Mouse (Mus musculus): ENCODE data around the gene Hoxc4.

Hoxc4 gene

DNA sequence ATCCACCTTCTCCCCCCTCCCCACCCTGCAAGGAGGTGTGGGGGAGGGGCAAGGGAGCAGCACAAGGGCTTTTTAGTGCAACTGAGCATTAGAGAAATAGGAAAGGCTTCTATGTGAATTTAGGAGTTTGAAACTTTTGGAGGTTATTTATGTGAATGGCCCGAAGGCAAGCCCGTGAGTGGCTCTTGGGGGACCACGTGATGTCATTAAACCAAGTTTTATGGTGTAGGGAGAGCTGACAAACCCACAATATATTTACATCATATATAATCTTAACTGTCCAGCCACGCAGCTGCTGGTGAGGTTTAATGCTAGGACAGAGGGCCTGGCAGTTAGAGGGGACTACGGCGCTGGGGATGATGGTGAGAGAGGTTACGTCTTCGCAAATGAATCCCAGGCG is at the start of gene Hoxc4:
Hoxc4 (plus strand) TSS at position 299 of the 400 bp plus-strand sequence.
- ChIA-PET CTCF (interaction anchor here in 1 of 4 experiments (1.1 to 1.3 kb wide), 2 partner anchors 147 to 158 kb away, joined by 3 read pairs; no protein-coding TSS in a partner anchor), POLR2A (interaction anchor here in 1 of 4 experiments (0.9 kb wide), 1 partner anchor 20 kb away, joined by 3 read pairs; no protein-coding TSS in a partner anchor)

- POLR2A ChIA-PET, result interaction anchor here in 2 of 4 experiments (0.6 to 1.0 kb wide), 4 partner anchors 19 to 396 kb away, joined by 3 to 5 read pairs (median 4); partner anchors contain the start of gene Calcoco1 (in 1 of the 2)
These were observed 49.4 kb upstream of the Hoxc4 start for GRCm38 (mm10) chr15:102969296-102969695.

GRCm38 (mm10) chr15:102970740-102971139 is 48.0 kb upstream of the Hoxc4 start:
- ChIA-PET CTCF (interaction anchor here in 1 of 4 experiments (0.7 to 8.3 kb wide), 4 partner anchors 197 to 219 kb away, joined by 3 to 97 read pairs (median 6); no protein-coding TSS in a partner anchor), POLR2A (interaction anchor here in 3 of 4 experiments (0.6 to 1.6 kb wide), 3 partner anchors 17 to 38 kb away, joined by 3 to 4 read pairs (median 3); no protein-coding TSS in a partner anchor)

More at GRCm38 (mm10) chr15:102969296-102969695, 49.4 kb upstream of the Hoxc4 start:
- CTCF ChIA-PET, result interaction anchor here (0.5 to 8.3 kb wide), 5 partner anchors 9 to 297 kb away, joined by 4 to 97 read pairs (median 9); no protein-coding TSS in a partner anchor

DNA sequence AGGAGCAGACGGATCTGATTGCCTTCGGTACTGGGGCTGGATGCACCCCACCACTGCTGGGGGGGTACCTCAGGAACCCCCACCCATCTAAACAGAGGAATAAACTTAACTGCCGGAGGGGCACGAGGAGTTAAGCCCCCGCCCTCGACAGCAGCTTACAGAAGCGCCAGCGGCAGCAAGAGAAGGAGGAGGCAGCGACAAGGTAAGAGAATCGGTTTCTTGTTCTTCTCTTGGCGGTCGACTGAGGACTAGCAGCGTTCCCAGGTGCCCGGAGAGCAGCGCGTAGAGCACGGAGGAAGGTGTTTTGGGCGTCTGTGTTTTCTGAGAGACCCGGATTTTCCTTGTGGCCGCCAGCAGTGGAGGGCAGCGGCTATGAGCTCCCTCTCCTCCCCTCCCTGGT is 46.5 kb upstream of the Hoxc4 start:
- ChIA-PET POLR2A (interaction anchor here in 1 of 4 experiments (0.6 to 1.7 kb wide), 6 partner anchors 9 to 62 kb away, joined by 3 to 4 read pairs (median 3); no protein-coding TSS in a partner anchor), CTCF (interaction anchor here in 3 of 4 experiments (0.5 to 2.6 kb wide), 7 partner anchors 9 to 211 kb away, joined by 3 to 11 read pairs (median 5); no protein-coding TSS in a partner anchor)

- ChIA-PET CTCF (interaction anchor here in 2 of 4 experiments (0.9 to 2.6 kb wide), 6 partner anchors 9 to 211 kb away, joined by 3 to 11 read pairs (median 4); no protein-coding TSS in a partner anchor), POLR2A (interaction anchor here in 1 of 4 experiments (0.6 to 1.7 kb wide), 5 partner anchors 9 to 62 kb away, joined by 3 to 4 read pairs (median 3); no protein-coding TSS in a partner anchor)
These were observed 46.0 kb upstream of the Hoxc4 start for GRCm38 (mm10) chr15:102972753-102973152.

DNA sequence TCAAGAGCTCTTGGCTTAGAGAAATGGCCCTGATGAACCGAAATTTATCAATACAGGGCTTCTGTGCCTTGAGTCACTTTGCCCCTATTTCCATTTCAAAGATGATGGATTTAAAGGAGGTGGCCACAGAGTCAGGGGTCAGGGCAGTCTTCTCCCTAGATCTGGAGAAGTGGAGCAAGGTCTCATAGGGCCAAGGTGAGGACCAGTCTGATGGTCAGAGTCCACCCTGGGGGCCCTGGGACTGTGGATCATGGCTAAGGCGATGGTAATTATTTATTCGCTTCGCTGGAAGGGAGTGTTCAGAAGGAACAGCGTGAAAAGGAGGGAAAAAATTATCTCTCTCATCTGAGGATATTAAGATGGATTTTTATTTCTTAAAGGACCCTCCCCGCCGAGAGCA is 43.7 kb upstream of the Hoxc4 start:
- ChIA-PET CTCF (interaction anchor here in 3 of 4 experiments (0.6 to 1.7 kb wide), 8 partner anchors 8 to 340 kb away, joined by 3 to 8 read pairs (median 4); partner anchors contain the start of genes Hoxc10 (in 2 of the 3) and Hoxc5 (in 2 of the 3)), POLR2A (interaction anchor here in 2 of 4 experiments (0.6 to 1.4 kb wide), 8 partner anchors 8 to 1877 kb away, joined by 3 to 4 read pairs (median 3); partner anchors contain the start of genes Hoxc10 (in 1 of the 2), Hoxc5 (in 1 of the 2) and Hoxc8 (in 1 of the 2))

GRCm38 (mm10) chr15:102975688-102976111 is 43.0 kb upstream of the Hoxc4 start:
- POLR2A ChIA-PET, result interaction anchor here in 2 of 4 experiments (0.6 to 1.4 kb wide), 11 partner anchors 9 to 1878 kb away, joined by 3 to 4 read pairs (median 3); partner anchors contain the start of genes Hoxc10 (in 1 of the 2), Hoxc5 (in 1 of the 2) and Hoxc8 (in 1 of the 2)
- CTCF ChIA-PET, result interaction anchor here in 3 of 4 experiments (0.6 to 1.7 kb wide), 8 partner anchors 9 to 339 kb away, joined by 3 to 8 read pairs (median 4); partner anchors contain the start of genes Hoxc10 (in 2 of the 3) and Hoxc5 (in 2 of the 3)

GRCm38 (mm10) chr15:102976171-102976570 is 42.6 kb upstream of the Hoxc4 start, which contains the start of gene Hoxc9:
Gene Hoxc9, plus strand, starts transcription at chr15:102976439.
- ChIA-PET POLR2A (interaction anchor here in 3 of 4 experiments (0.6 to 2.0 kb wide), 11 partner anchors 9 to 215 kb away, joined by 3 to 9 read pairs (median 4); partner anchors contain the start of genes Hoxc10 (in 1 of the 3), Hoxc11 (in 1 of the 3), Hoxc5 (in 1 of the 3) and Hoxc8 (in 1 of the 3)), CTCF (interaction anchor here in 3 of 4 experiments (1.2 to 7.4 kb wide), 8 partner anchors 9 to 339 kb away, joined by 3 to 50 read pairs (median 4); partner anchors contain the start of genes Hoxc10 (in 3 of the 3) and Hoxc5 (in 3 of the 3))

DNA sequence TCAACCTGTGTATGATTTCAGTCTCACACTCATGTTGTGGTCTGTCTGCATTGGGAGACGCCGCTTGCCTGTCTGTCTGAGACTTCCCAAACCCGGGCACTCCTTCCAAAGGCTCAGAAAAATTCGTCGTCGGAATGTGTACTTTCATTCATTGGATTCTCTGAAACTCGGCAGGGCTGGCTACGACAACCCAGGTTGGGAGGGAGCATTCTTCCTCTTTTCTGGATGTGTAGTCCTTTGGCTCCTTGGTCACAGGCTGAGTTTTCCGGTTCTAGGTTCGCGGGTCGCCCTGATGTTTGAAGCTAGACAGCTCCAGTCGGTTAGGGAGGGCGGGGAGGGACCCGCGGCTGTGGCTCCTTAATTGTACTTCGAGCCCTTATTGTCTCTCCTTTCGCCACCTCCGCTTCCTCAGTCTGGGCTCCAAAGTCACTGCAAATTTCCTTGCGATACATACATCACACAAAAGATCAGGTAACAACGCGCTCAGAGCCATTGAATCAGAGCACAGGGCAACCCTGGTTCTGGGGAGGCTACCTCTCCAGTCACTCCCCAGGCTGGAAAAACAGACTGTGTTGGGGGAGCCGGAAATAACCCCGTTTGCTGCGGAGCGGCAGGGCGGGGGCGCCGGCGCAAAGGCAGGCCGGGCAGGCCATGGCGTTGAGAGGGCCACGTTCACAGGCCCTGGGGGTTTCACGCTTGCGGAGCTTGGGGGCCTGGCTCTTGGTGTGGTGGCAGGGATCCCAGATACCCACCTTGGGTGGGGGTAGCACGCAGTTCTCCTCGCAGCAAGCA is 41.9 kb upstream of the Hoxc4 start:
- POLR2A ChIA-PET, result interaction anchor here in 3 of 4 experiments (0.6 to 2.0 kb wide), 11 partner anchors 10 to 304 kb away, joined by 3 to 9 read pairs (median 4); partner anchors contain the start of genes Hoxc10 (in 1 of the 3), Hoxc11 (in 1 of the 3) and Hoxc8 (in 1 of the 3)

DNA sequence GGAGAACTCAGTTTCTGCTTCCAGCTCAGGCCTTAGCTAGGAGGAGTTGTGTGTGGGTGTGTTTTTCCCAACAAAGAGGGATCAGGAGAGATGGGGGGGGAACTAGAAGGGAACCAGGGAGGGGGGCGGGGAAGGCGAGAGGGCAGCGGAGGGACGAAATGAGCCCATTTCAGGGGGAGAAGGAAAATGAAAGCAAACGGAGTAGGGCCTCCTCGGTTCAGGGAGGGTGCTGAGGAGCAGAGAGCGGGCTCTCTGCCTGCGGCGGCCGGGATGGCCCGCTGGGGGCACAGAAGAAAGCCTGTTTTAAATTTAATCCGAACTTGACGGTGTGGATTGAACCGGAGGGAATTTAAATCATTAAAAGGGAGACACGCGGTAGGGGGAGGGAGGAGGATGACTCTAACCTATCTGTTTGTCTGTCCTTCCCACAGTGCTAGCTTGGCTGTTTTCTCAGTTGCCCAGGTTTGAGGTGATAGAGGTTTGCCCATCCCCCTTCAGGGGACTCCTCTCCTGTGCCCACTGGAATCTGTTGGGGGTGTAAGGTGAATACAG is 41.2 kb upstream of the Hoxc4 start:
- CTCF ChIA-PET, result interaction anchor here (0.5 to 7.4 kb wide), 12 partner anchors 10 to 337 kb away, joined by 3 to 50 read pairs (median 3); partner anchors contain the start of genes Hoxc5 (in 2 of the 4), Hoxc10 (in 1 of the 4) and Hoxc8 (in 1 of the 4)
- POLR2A ChIA-PET, result interaction anchor here in 2 of 4 experiments (0.5 to 3.4 kb wide), 11 partner anchors 11 to 305 kb away, joined by 3 to 16 read pairs (median 4); partner anchors contain the start of genes Hoxc10 (in 2 of the 2), Hoxc5 (in 1 of the 2) and Hoxc8 (in 1 of the 2)

More for the DNA sequence above, 41.9 kb upstream of the Hoxc4 start:
- CTCF ChIA-PET, result interaction anchor here (0.6 to 7.4 kb wide), 11 partner anchors 9 to 338 kb away, joined by 3 to 50 read pairs (median 3); partner anchors contain the start of genes Hoxc5 (in 3 of the 4), Hoxc10 (in 2 of the 4) and Hoxc8 (in 1 of the 4)

DNA sequence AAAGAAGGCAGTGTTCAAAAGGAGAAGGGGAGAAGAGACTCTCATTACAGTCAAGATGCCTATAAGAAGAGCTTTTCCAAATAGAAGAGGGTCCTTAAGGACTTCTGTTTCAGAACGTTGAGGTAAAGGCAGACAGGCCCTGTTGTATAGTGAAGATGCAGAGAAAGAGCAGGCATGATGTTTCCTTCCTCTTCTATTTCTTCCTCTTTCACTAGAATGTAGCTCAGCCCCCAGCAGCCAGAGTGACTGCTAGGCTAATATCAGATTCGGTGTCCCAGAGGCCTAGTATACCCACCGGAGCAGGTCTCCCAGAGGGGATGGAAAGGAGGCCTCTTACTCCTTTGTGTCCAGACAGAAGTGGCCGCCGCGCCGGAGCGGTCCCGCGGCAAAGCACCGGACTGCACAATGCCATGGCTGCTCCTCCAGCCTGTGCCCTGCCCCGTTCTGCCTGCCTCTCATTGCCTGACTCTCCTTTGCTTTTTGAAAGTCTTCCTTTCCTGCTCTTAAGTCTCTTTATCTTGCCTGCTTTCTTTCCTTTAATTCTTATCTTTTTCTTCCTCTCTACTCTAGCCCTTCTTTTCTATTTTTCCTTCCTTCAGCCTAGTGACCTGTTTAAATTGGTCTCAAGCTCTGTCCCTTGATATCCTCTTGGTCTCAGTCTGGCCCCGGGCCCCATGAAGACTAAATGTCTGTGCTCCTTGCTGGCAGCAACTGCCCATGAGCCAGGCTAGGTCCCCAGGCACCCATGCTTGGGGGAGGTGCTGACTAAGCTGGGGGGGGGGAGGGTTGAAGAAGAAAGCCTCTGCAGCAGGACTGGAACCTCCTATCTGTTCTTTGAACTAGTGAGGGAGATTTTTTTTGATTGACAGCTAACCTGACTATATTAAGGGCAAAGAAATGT is 39.9 kb upstream of the Hoxc4 start:
- ChIA-PET POLR2A (interaction anchor here in 3 of 4 experiments (0.5 to 3.4 kb wide), 14 partner anchors 11 to 589 kb away, joined by 3 to 16 read pairs (median 3); partner anchors contain the start of genes Hoxc10 (in 1 of the 3), Hoxc5 (in 1 of the 3) and Hoxc8 (in 1 of the 3)), CTCF (interaction anchor here (0.5 to 7.4 kb wide), 10 partner anchors 11 to 243 kb away, joined by 3 to 50 read pairs (median 4); partner anchors contain the start of genes Hoxc10 (in 3 of the 4) and Hoxc5 (in 2 of the 4))

DNA sequence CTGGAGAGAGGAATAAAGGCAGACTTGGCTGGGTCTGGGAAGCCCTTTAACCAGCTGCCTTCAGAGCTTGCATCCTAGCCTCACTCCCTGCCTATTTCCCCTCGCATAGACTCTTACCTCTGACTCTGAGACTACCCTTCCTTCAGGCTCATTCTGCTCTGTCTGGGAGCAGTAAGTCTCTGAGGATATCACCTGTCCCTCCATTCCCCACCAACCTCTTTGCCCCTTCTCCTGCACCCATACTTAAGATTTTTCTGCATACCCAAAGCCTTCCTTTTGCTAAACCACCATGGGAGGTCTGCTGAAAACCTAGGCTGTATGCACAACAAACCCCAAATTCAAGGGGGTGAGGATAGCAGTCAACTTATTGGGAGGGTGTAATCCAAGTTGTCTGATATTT is 38.8 kb upstream of the Hoxc4 start:
- POLR2A ChIA-PET, result interaction anchor here in 3 of 4 experiments (0.6 to 3.4 kb wide), 12 partner anchors 10 to 590 kb away, joined by 3 to 16 read pairs (median 4); partner anchors contain the start of genes Hoxc8 (in 2 of the 3), Hoxc10 (in 1 of the 3) and Hoxc5 (in 1 of the 3)
- CTCF ChIA-PET, result interaction anchor here (0.5 to 7.4 kb wide), 11 partner anchors 10 to 242 kb away, joined by 3 to 50 read pairs (median 6); partner anchors contain the start of genes Hoxc10 (in 2 of the 4), Hoxc5 (in 1 of the 4) and Hoxc8 (in 1 of the 4)

DNA sequence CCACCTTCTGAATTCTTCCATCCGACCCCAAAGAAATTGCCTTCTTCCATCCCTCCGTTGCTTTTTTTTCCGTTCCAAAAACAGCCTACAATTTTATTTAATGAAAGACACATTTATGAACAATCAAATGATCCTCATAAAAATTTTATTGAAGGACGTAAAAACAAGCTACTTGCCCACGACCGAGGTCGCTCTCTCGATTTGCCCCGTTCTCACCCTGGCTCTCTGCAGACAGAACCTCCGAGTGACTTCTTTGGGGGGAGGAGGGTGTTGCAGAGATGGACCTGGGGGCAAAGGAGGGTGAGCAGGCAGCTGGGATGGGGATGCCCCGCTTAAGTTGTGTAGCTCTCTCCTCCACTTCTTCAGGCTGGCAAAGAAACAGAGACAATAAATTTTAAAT is 38.4 kb upstream of the Hoxc4 start:
- ChIA-PET POLR2A (interaction anchor here (0.6 to 3.4 kb wide), 11 partner anchors 10 to 191 kb away, joined by 3 to 16 read pairs (median 4); partner anchors contain the start of genes Hoxc10 (in 1 of the 4), Hoxc5 (in 1 of the 4) and Hoxc8 (in 1 of the 4)), CTCF (interaction anchor here (0.7 to 7.4 kb wide), 13 partner anchors 10 to 335 kb away, joined by 3 to 50 read pairs (median 5); partner anchors contain the start of genes Hoxc10 (in 2 of the 4), Hoxc5 (in 1 of the 4) and Hoxc8 (in 1 of the 4))

- ChIA-PET CTCF (interaction anchor here (0.6 to 7.4 kb wide), 19 partner anchors 9 to 362 kb away, joined by 3 to 50 read pairs (median 4); partner anchors contain the start of genes Hoxc10 (in 2 of the 4), Hoxc5 (in 2 of the 4) and Hoxc8 (in 1 of the 4)), POLR2A (interaction anchor here (0.6 to 3.4 kb wide), 16 partner anchors 9 to 191 kb away, joined by 3 to 16 read pairs (median 4); partner anchors contain the start of genes Hoxc10 (in 2 of the 4), Hoxc5 (in 2 of the 4) and Hoxc8 (in 2 of the 4))
These were observed 37.8 kb upstream of the Hoxc4 start for GRCm38 (mm10) chr15:102980912-102981311.
